Mouse (Mus musculus) forebrain, embryonic 16.5 days (tissue): ENCODE measurements at regions not wholly inside any gene's neighbourhood (a gene's known extent, or its start where the extent isn't known, plus 50 kb on each side); places are given as distances from the start of the nearest gene placed in this dataset.

Experiments used
- ATAC-seq: fragments of 200-750 bp; cut with Nextera tagmentation; 2 replicates; pipeline ENCODE4 v1.8.0; 2017; ENCODE audit warnings: mild to moderate bottlenecking, moderate library complexity
- H3K27ac ChIP-seq: fragments of 300-500 bp; sonication (generic); 2 replicates; pipeline ENCODE4 v1.5.1; 2014; ENCODE audit warnings: low read length, control low read depth
- H3K27me3 ChIP-seq: fragments of 300-500 bp; sonication (generic); replicated peaks from 2 replicates; pipeline ENCODE4 v1.6.1; 2014; ENCODE audit warnings: low read length; ENCODE audit not compliant: control insufficient read depth, insufficient read depth
- H3K36me3 ChIP-seq: fragments of 300-500 bp; sonication (generic); 2 replicates; pipeline ENCODE4 v1.6.1; 2014; ENCODE audit not compliant: control insufficient read depth, insufficient read depth
- H3K4me1 ChIP-seq: fragments of 300-500 bp; sonication (generic); replicated peaks from 2 replicates; pipeline ENCODE4 v1.6.1; 2014; ENCODE audit warnings: low read length; ENCODE audit not compliant: control insufficient read depth, insufficient read depth
- H3K4me2 ChIP-seq: fragments of 300-500 bp; sonication (generic); 2 replicates; pipeline ENCODE4 v1.6.1; 2014; ENCODE audit warnings: mild to moderate bottlenecking, low read length, control low read depth
- H3K4me3 ChIP-seq: fragments of 300-500 bp; sonication (generic); replicated peaks from 2 replicates; pipeline ENCODE4 v1.5.1; 2014; ENCODE audit warnings: mild to moderate bottlenecking, low read length, control low read depth
- H3K9ac ChIP-seq: fragments of 300-500 bp; sonication (generic); replicated peaks from 2 replicates; pipeline ENCODE4 v1.6.1; 2014; ENCODE audit warnings: low read depth, low read length, control low read depth
- H3K9me3 ChIP-seq: fragments of 300-500 bp; sonication (generic); 2 replicates; pipeline ENCODE4 v1.6.1; 2016; ENCODE audit warnings: low read length; ENCODE audit not compliant: control insufficient read depth
- WGBS: fragments of 180-500 bp; shearing (Covaris S2); extraction: QIAGEN DNeasy Blood & Tissue Kit; methylation state at CpG from one replicate; pipeline ENCODE4 v1.1.7; 2014; 5-methylcytosine and 5-hydroxymethylcytosine counted together

GRCm38 (mm10) chr1:119163846-119164245, 110.4 kb upstream of the Gli2 start:
- no peak for ATAC-seq
- 0 out of 2 replicates have a peak, but pooled peaks cover 3% of the 10 kb centered on the region for H3K4me1 ChIP-seq
- no peaks in the 10 kb centered on the region for H3K36me3 ChIP-seq
- H3K9ac ChIP-seq = no peak overlapping the region
- H3K9me3 ChIP-seq = no peaks in the 10 kb centered on the region
- H3K27ac ChIP-seq = no peak overlapping the region
- H3K27me3 ChIP-seq = no peaks in the 10 kb centered on the region
- H3K4me3 ChIP-seq = no peak overlapping the region
- H3K4me2 ChIP-seq = no peak overlapping the region

DNA sequence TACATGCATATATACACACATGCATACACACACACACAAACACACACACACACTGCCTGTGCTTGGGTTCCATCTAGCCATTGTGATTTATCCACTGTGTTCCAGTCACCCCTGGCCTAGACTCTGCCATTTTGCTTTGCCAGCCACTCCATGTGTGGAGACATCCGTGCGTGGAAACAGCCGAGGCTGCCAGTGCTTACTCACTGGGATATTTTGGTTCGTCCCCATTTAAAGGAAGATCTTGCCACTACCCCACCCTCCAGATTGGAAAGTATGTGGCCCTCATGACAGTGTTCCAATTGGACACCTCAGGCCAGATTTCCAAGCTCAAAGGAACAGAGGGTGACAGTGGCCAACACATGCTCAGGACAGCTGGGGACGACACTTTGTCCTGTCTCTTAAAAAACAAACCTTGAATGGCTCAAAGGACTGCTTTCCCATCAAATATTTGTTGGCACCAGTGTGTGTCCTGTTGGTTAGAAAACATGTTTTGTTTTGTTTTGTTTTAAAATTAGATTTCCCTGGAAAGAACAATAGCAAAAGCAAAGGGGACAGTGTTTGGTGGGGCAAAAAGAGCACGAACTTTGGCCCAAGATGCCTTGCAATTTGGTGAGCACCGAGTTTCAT, 109.8 kb upstream of the Gli2 start:
- WGBS = 78% methylated on average over 7 of the region's 7 CpGs
- ATAC-seq = no peak
- Histone ChIP-seq H3K27ac (no peak overlapping the region), H3K9ac (no peak overlapping the region), H3K9me3 (no peaks in the 10 kb centered on the region), H3K27me3 (no peaks in the 10 kb centered on the region), H3K36me3 (no peaks in the 10 kb centered on the region), H3K4me2 (no peak overlapping the region), H3K4me1 (0 out of 2 replicates have a peak, but pooled peaks cover 3% of the 10 kb centered on the region), H3K4me3 (no peak overlapping the region)

- H3K27ac ChIP-seq = no peak overlapping the region
- no peaks in the 10 kb centered on the region for H3K27me3 ChIP-seq
- no peaks in the 10 kb centered on the region for H3K9me3 ChIP-seq
- no peak overlapping the region for H3K4me2 ChIP-seq
- 0 out of 2 replicates have a peak, but pooled peaks cover 3% of the 10 kb centered on the region for H3K4me1 ChIP-seq
- peak; percentile 43; the same call in 1 of the 2 replicates for ATAC-seq
- H3K36me3 ChIP-seq = no peaks in the 10 kb centered on the region
- WGBS = 50% methylated on average over 3 of the region's 3 CpGs
- H3K4me3 ChIP-seq = no peak overlapping the region
- H3K9ac ChIP-seq = no peak overlapping the region
Observed at GRCm38 (mm10) chr1:119161751-119162150, 108.3 kb upstream of the Gli2 start.

DNA sequence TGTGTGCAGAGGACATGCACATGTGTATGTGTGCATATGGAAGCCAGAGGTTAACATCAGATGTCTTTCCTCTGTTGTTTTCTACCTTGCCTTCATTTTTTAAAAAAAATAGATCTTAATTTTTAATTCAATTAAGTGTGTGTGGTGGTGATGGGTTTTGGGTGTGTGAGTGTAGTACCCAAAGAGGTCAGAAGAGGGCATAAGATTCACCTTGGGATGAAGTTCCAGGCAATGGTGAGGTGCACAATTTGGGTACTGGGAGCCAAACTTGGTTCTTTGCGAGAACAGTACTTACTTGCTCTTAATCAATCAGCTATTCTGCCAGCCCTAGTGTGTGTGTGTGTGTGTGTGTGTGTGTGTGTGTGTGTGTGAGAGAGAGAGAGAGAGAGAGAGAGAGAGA, 106.9 kb upstream of the Gli2 start:
- WGBS = 91% methylated on average over 1 of the region's 1 CpGs
- H3K4me3 ChIP-seq = no peak overlapping the region
- no peak for ATAC-seq
- no peaks in the 10 kb centered on the region for H3K36me3 ChIP-seq
- 0 out of 2 replicates have a peak, but pooled peaks cover 3% of the 10 kb centered on the region for H3K4me1 ChIP-seq
- H3K9me3 ChIP-seq = no peaks in the 10 kb centered on the region
- H3K27ac ChIP-seq = no peak overlapping the region
- no peak overlapping the region for H3K4me2 ChIP-seq
- H3K9ac ChIP-seq = no peak overlapping the region
- H3K27me3 ChIP-seq = no peaks in the 10 kb centered on the region

DNA sequence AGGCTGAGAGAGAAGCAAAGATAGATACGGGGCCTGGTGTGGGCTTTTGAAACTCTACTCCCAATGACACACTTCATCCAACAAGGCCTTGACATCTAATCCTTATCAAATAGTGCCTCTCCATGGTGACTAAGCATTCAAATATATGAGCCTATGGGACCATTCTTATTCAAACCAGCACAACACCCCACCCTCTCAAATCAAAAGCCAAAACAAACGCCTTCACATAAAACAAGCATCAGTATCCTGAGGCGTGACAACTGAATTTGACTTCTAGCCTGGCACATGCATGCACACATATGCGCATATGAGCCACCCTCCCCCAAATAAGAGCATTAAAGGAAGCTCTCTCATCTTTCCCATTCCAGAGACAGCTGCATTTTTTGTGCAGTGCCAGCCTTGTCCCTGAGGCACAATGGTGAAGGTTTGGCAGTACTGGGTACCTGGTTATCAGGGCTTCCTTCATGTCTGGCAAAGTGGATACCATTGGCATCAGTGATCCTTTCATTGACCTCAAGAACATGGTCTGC, 103.8 kb upstream of the Gli2 start:
- Histone ChIP-seq H3K4me3 (no peak overlapping the region), H3K9ac (no peak overlapping the region), H3K4me2 (no peak overlapping the region), H3K27me3 (no peaks in the 10 kb centered on the region), H3K4me1 (0 out of 2 replicates have a peak, but pooled peaks cover 3% of the 10 kb centered on the region), H3K9me3 (no peaks in the 10 kb centered on the region), H3K27ac (no peak overlapping the region), H3K36me3 (no peaks in the 10 kb centered on the region)
- 88% methylated on average over 4 of the region's 4 CpGs for WGBS
- no peak for ATAC-seq

DNA sequence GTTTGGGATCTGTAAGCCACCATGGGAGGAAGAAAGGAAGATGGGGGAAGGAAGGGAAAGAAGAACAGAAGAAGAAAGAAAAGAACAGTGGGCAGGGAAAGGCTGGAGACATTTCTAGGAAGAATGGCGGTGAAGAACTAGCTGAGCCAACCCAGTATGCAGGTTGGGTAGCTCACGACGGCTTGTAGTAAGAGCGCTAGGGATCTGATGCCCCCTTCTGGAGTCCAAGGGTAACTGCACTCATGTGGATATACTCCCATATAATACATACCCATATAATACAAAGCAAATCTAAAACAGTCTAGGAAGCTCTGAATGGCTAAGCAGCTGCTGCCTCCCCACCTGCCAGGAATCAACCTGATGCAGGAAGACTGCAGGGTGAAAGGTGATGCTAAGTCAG, 100.2 kb upstream of the Gli2 start:
- H3K36me3 ChIP-seq = no peaks in the 10 kb centered on the region
- WGBS = 94% methylated on average over 4 of the region's 4 CpGs
- no peaks in the 10 kb centered on the region for H3K27me3 ChIP-seq
- no peaks in the 10 kb centered on the region for H3K9me3 ChIP-seq
- no peak overlapping the region for H3K4me3 ChIP-seq
- no peak overlapping the region for H3K9ac ChIP-seq
- H3K4me2 ChIP-seq = no peak overlapping the region
- H3K4me1 ChIP-seq = no peaks in the 10 kb centered on the region
- no peak for ATAC-seq
- no peak overlapping the region for H3K27ac ChIP-seq

GRCm38 (mm10) chr1:119152776-119153175, 99.4 kb upstream of the Gli2 start:
- no peaks in the 10 kb centered on the region for H3K36me3 ChIP-seq
- no peak overlapping the region for H3K27ac ChIP-seq
- WGBS = 89% methylated on average over 6 of the region's 6 CpGs
- H3K4me1 ChIP-seq = no peaks in the 10 kb centered on the region
- no peak overlapping the region for H3K9ac ChIP-seq
- H3K9me3 ChIP-seq = no peaks in the 10 kb centered on the region
- H3K4me2 ChIP-seq = no peak overlapping the region
- no peak for ATAC-seq
- no peak overlapping the region for H3K4me3 ChIP-seq
- no peaks in the 10 kb centered on the region for H3K27me3 ChIP-seq

DNA sequence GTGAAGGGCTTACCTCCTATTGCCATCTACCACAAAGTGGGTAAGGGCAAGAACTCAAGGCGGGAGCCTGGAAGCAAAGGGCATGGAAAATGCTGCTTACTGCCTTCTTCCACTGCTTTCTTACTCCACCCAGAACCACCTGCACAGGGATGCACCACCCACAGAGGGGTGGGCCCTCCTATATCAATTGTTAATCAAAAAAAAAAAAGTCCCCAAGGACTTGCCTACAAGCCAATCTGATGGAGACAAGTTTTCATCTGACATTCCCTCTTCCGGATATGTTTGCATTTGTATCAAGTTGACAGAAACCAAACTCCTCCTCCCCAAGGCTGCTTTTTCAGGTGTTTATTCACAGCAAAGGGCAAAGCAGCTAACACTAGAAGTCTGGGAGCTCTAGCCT, 94.1 kb upstream of the Gli2 start:
- no peak for ATAC-seq
- Histone ChIP-seq H3K27ac (no peak overlapping the region), H3K9ac (no peak overlapping the region), H3K27me3 (no peaks in the 10 kb centered on the region), H3K9me3 (no peaks in the 10 kb centered on the region), H3K4me2 (no peak overlapping the region), H3K4me3 (no peak overlapping the region), H3K36me3 (no peaks in the 10 kb centered on the region), H3K4me1 (no peaks in the 10 kb centered on the region)
- 90% methylated on average over 2 of the region's 2 CpGs for WGBS

DNA sequence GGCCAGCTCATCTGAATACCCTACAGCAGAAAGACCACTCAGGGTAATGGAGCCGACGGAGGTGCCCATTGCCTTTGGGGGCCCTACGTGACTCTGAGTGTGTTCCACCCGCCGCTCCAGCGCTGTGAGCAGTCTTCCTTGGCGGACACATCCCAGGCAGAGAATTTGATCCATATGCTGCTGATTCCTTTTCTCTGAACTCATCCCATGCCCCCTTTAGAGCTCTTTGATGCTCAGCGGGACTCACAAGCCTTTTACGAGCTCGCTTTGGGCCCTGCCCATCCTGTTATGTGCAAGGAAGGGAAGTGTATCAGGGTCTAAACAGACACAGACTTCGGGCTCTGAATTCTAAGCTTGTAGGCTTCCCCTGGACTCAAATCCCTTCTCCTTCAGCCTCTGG, 90.4 kb upstream of the Gli2 start:
- no peak overlapping the region for H3K4me3 ChIP-seq
- no peak overlapping the region for H3K9ac ChIP-seq
- 62% methylated on average over 11 of the region's 11 CpGs for WGBS
- H3K4me1 ChIP-seq = no peaks in the 10 kb centered on the region
- no peak for ATAC-seq
- H3K4me2 ChIP-seq = no peak overlapping the region
- no peaks in the 10 kb centered on the region for H3K9me3 ChIP-seq
- no peak overlapping the region for H3K27ac ChIP-seq
- no peaks in the 10 kb centered on the region for H3K36me3 ChIP-seq
- H3K27me3 ChIP-seq = no peaks in the 10 kb centered on the region

DNA sequence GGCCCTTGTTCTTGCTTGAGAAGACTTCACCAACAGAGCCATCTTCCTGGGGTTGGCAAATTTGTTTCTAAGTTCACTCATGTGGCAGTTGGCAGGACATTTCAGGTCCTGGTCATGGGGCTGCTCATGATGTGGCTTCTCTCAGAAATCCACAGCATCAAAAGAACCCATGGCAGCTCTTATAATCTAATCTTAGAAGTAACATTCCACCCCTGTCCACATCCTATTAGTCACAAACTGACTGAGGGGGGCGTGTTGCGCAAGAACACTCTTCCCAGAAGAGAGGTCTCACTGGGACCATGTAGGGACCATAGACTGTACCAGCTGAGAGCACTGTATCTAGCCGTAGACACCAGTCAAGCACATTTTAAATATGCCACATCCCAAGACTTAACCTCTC, 75.6 kb upstream of the Gli2 start:
- WGBS = 94% methylated on average over 3 of the region's 3 CpGs

More for the DNA sequence above, 75.6 kb upstream of the Gli2 start:
- no peak overlapping the region for H3K4me3 ChIP-seq
- no peak overlapping the region for H3K9ac ChIP-seq
- no peak overlapping the region for H3K4me2 ChIP-seq
- no peak overlapping the region for H3K27ac ChIP-seq
- ATAC-seq = no peak
- H3K36me3 ChIP-seq = no peaks in the 10 kb centered on the region
- no peaks in the 10 kb centered on the region for H3K27me3 ChIP-seq
- no peaks in the 10 kb centered on the region for H3K4me1 ChIP-seq
- H3K9me3 ChIP-seq = no peaks in the 10 kb centered on the region
